Mouse (Mus musculus) bone marrow, adult 2 months (tissue): ENCODE data around the gene B3galt1.

Source experiments
- CTCF ChIP-seq: fragments of 200-500 bp; IDR thresholded peaks from 2 replicates; pipeline ENCODE4 v1.5.1; 2011; ENCODE audit warnings: low read length, control low read depth; ENCODE audit not compliant: control insufficient read depth, insufficient read depth
- POLR2A ChIP-seq: fragments of 200-500 bp; IDR thresholded peaks from 2 replicates; pipeline ENCODE4 v1.6.1; 2011; ENCODE audit warnings: low read depth, mild to moderate bottlenecking, control low read depth, low read length, borderline replicate concordance; ENCODE audit not compliant: control insufficient read depth

- TF ChIP-seq POLR2A (no peak), CTCF (no peak)
Observed at GRCm38 (mm10) chr2:67827697-67828096, 262.0 kb downstream of the B3galt1 start.
